ENCODE assay signal across 10 mouse cellular contexts in the genomic region with DNA sequence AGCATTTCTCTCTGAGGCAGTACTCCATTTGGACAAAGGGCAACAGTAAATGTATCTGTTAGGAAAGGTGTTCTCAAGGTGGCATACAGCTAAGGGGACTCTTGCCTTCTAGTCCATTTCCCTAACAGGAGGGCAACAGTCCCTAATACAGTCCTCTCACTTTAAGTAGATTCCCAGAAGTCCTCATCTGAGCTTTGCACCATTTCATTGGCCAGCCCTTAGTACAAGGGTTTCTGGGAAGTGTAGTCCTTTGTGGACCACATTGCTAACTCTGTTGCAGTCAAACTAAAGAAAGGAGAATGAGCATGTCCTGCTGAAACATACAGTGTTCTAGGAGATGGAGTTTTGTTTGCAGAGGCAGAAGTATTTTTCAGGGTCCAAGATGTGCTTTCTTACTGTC. TPM values are rescaled to one million over a fixed set of nuclear protein-coding genes. Genes with fewer than 3 reads are reported as not detected.
A peak's percentile ranks its signal among the peaks of the same experiment; 100 is the strongest.
DNase-seq lines count a peak whose midpoint lies in the region; ATAC-seq and TF ChIP-seq lines count a peak whose summit lies in the region.
"Had no signal": no experiment of that assay in that cellular context is flagged by ENCODE, and none has a peak within 500 bp of the region (broad histone marks: within the 10 kb centered on the region; RNA-seq: fewer than 3 reads in every experiment).

No protein-coding gene starts in this region.

- no peak for TF ChIP-seq CTCF in lung, adult 2 months (IDR thresholded peaks at IDR 0.05; ENCODE audit: insufficient read depth, low read length)
- TF ChIP-seq CTCF in midbrain, postnatal 0 days (IDR thresholded peaks at IDR 0.05), result no peak

- no peaks in the 10 kb centered on the region for H3K36me3 ChIP-seq in lung, embryonic 16.5 days (ENCODE audit: control insufficient read depth, insufficient read depth, low read length)
- H3K36me3 ChIP-seq in intestine, embryonic 15.5 days, result no peaks in the 10 kb centered on the region
- no peaks in the 10 kb centered on the region for H3K36me3 ChIP-seq in midbrain, postnatal 0 days (ENCODE audit: insufficient read depth, low read length)
- H3K36me3 ChIP-seq: embryonic facial prominence, embryonic 15.5 days had no signal

- no peak for TF ChIP-seq POLR2A in lung, adult 2 months (IDR thresholded peaks at IDR 0.05; ENCODE audit: borderline replicate concordance, extremely low read depth, low read depth, low read length)

- DNase-seq in cerebellum, adult 8-10 months, result peak; percentile 41
- DNase-seq in cerebellum, adult 11 months, result no peak
- no peak for DNase-seq in lung, adult 2 months
- DNase-seq in midbrain, postnatal 0 days (ENCODE audit: low spot score), result peak; percentile 86
- DNase-seq in natural killer cell, adult 2 months (ENCODE audit: low spot score in 2 of 2), result no peak
- DNase-seq in right cerebral cortex, postnatal 14 days, result no peak

- H3K4me3 ChIP-seq in lung, embryonic 16.5 days (ENCODE audit: low read length), result no peak overlapping the region
- no peak overlapping the region for H3K4me3 ChIP-seq in lung, adult 2 months (replicated peaks; ENCODE audit: extremely low read depth, low read depth, low read length)
- H3K4me3 ChIP-seq in intestine, embryonic 15.5 days (replicated peaks), result no peak overlapping the region
- H3K4me3 ChIP-seq in midbrain, postnatal 0 days (ENCODE audit: low read depth, low read length), result no peak overlapping the region
- H3K4me3 ChIP-seq: embryonic facial prominence, embryonic 15.5 days had no signal

- H3K4me1 ChIP-seq in lung, embryonic 16.5 days (replicated peaks; ENCODE audit: control insufficient read depth, insufficient read depth, low read length), result no peaks in the 10 kb centered on the region
- H3K4me1 ChIP-seq in lung, adult 2 months (ENCODE audit: control insufficient read depth, insufficient read depth, low read length), result peaks cover 2% of the 10 kb centered on the region; the same call in 1 of the 2 replicates
- H3K4me1 ChIP-seq in intestine, embryonic 15.5 days (replicated peaks), result no peaks in the 10 kb centered on the region
- H3K4me1 ChIP-seq in midbrain, postnatal 0 days (ENCODE audit: insufficient read depth, low read length), result no peaks in the 10 kb centered on the region
- H3K4me1 ChIP-seq: embryonic facial prominence, embryonic 15.5 days had no signal

- H3K4me2 ChIP-seq in lung, embryonic 16.5 days (ENCODE audit: low read depth, low read length), result no peak overlapping the region
- no peak overlapping the region for H3K4me2 ChIP-seq in intestine, embryonic 15.5 days (replicated peaks)
- H3K4me2 ChIP-seq in midbrain, postnatal 0 days (ENCODE audit: low read depth, low read length, poor library complexity, severe bottlenecking), result no peak overlapping the region
- H3K4me2 ChIP-seq: embryonic facial prominence, embryonic 15.5 days had no signal

- H3K9ac ChIP-seq in lung, embryonic 16.5 days (ENCODE audit: low read length), result no peak overlapping the region
- no peak overlapping the region for H3K9ac ChIP-seq in intestine, embryonic 15.5 days
- H3K9ac ChIP-seq in midbrain, postnatal 0 days (replicated peaks; ENCODE audit: low read length, poor library complexity, severe bottlenecking), result no peak overlapping the region
- H3K9ac ChIP-seq: embryonic facial prominence, embryonic 15.5 days had no signal

- H3K27me3 ChIP-seq in lung, embryonic 16.5 days (ENCODE audit: control insufficient read depth, insufficient read depth, low read depth, low read length), result no peaks in the 10 kb centered on the region
- no peaks in the 10 kb centered on the region for H3K27me3 ChIP-seq in intestine, embryonic 15.5 days (replicated peaks)
- H3K27me3 ChIP-seq in midbrain, postnatal 0 days (ENCODE audit: insufficient read depth, low read length), result no peaks in the 10 kb centered on the region
- H3K27me3 ChIP-seq: embryonic facial prominence, embryonic 15.5 days had no signal

- H3K9me3 ChIP-seq in lung, embryonic 16.5 days (ENCODE audit: control insufficient read depth, low read length), result no peaks in the 10 kb centered on the region
- no peaks in the 10 kb centered on the region for H3K9me3 ChIP-seq in intestine, embryonic 15.5 days
- no peaks in the 10 kb centered on the region for H3K9me3 ChIP-seq in midbrain, postnatal 0 days (ENCODE audit: low read length)
- H3K9me3 ChIP-seq: embryonic facial prominence, embryonic 15.5 days had no signal

- peak; percentile 82 for ATAC-seq in lung, embryonic 16.5 days (ENCODE audit: low read depth)
- ATAC-seq in intestine, embryonic 15.5 days, result peak; percentile 82
- peak; percentile 90 for ATAC-seq in midbrain, postnatal 0 days (ENCODE audit: low FRiP score)

- no peak overlapping the region for H3K27ac ChIP-seq in lung, embryonic 16.5 days (ENCODE audit: low read length)
- H3K27ac ChIP-seq in intestine, embryonic 15.5 days, result no peak overlapping the region
- H3K27ac ChIP-seq in midbrain, postnatal 0 days (ENCODE audit: low read depth, low read length), result peak overlapping the region; percentile 49; the same call in 1 of the 2 replicates
- H3K27ac ChIP-seq: embryonic facial prominence, embryonic 15.5 days had no signal

RNA-seq across cellular contexts. Expression of gene Lrtm2, which starts 10.8 kb away (rescaled TPM):
- polyA plus RNA-seq in lung, embryonic 16.5 days (2015; fragmentation: Nextera tagmentation; extraction: Ambion mirVana), result 0.04 and 0.18 TPM in 2 replicates
- 10.1 and 11.5 TPM in 2 replicates for polyA plus RNA-seq in lung, adult 2 months (2012; rRNA removed)
- polyA plus RNA-seq in intestine, embryonic 15.5 days (2015; fragmentation: Nextera tagmentation; extraction: Ambion mirVana), result 0.29 and 0.49 TPM in 2 replicates
- total RNA-seq in midbrain, postnatal 0 days (2014; rRNA removed), result 32.2 and 40.4 TPM in 2 replicates
- polyA plus RNA-seq in midbrain, postnatal 0 days (2015; fragmentation: Nextera tagmentation; extraction: Ambion mirVana), result 21.1 and 24.3 TPM in 2 replicates
- polyA plus RNA-seq: limb, embryonic 11.5 days had no signal

Comparison
In these comparisons a context has a peak if more than half of its experiments do, and no peak if none do; other contexts are left out.
1. DNase-seq: peak in cerebellum, adult 8-10 months (single experiment) and midbrain, postnatal 0 days (single experiment); none in cerebellum, adult 11 months (single experiment), lung, adult 2 months (single experiment), natural killer cell, adult 2 months (0 of 2) and right cerebral cortex, postnatal 14 days (single experiment).
2. Peak in every context shown above with its lines, with median percentiles within 50 percentile points of each other: ATAC-seq.